Mouse (Mus musculus): ENCODE measurements around the gene Lin28b.

Gene Lin28b

GRCm38 (mm10) chr10:45485761-45486602 lies at the start of gene Lin28b:
Gene Lin28b, minus strand, starts transcription at chr10:45486395.
- no peak for DNase-seq (ENCODE audit: low read depth, low spot score)

DNA sequence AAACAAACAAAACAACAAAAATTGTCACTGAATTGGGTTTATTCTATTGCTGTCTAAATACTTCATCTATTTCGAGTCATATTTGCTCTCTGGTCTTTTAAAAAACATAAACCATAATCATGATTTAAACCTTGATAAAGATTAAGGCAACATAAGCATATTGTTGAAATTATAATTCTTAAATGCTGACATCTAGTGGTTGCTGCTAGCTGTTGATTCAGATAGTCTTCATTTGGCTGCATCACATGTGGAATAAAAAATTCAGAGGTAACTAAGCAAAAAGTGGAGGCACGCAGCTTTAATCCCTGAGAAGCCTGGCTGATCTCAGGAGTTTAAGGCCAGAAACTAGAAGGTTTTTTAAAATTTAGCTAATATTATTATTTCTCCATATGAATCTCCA lies 25.6 kb upstream of the Lin28b start:
- DNase-seq (ENCODE audit: low read depth, low spot score): no peak

DNA sequence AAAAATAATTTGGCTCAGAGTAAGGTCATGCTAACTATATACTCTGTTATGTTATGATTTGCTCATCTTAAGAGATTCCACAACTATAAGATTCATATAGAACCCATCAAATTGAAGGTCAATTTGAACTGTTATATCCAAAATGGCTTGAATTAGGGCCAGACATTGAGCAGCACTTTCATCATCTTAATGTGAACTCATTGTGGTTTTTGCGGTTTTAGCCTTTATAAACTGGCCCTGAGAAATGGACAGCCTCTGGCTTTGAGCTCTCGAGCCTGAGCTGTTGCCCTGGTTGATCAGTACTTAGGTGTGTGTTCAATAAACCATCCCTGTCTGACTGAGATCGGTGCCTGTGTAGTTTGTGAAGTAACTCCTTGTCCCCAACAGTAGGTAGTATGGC lies 24.5 kb upstream of the Lin28b start:
- DNase-seq (ENCODE audit: low read depth, low spot score): no peak

GRCm38 (mm10) chr10:45500259-45500658 lies 14.1 kb upstream of the Lin28b start:
- DNase-seq (ENCODE audit: low read depth, low spot score): no peak

DNA sequence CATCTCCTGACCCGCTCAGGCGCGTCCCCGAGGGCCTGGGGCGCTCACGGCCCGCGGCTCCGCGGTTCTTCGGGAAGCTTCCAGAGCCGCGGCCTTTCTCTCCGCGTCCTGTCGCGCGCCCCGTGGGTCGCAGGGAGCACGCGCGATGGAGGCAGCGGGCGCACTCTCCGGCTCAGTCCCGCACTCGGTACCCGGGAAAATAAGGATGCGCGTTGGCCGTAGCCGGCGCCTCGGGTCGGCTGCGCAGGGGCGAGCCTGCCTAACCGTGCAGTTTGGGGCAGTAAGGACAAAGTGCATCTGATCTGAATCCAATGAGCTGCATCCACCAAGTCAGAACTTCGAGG lies 380 bp upstream of the Lin28b start:
- no peak for DNase-seq (ENCODE audit: low read depth, low spot score)

DNA sequence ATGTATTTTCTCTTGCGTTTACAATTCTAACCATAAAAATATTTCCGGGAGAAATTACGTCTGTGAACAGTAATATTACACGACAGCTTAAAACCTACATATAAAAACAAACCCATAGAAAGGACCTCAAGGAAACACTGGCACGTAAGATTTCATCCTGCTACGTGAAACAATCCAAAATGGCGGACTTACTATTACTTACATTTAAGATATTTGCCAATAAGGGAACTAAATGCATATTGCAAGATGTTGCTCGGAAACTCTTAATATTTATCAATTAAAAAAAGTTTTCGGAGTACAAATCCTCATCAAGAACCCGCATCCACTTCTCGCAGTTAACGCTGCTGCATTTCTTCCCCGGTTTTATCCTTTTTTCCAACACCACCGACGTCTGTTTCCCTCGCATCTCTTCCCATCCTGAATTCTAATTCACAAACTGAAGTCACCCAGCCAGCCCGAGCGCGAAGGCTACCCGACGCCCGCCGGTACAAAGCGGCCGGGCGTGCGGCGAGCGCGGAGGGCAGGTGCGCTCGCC lies 902 bp downstream of the Lin28b start:
- no peak for DNase-seq (ENCODE audit: low read depth, low spot score)

DNA sequence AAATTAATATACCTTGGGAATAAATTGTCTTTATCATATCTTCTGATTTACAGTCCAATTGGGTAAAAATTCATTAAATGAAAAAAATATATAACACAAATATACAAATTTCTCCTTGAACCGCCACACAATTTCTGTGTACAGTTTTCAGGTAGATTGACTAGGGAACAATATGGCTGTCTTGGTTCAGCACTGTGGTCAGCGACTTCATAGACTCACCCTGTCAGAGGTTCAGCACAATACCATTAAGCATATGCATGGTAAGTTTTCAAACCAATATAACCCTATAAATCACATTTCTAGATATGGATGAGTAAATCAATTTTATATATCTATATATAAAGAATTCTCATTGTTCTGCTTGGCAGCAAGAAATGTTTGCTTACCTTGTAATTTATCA lies 3.0 kb downstream of the Lin28b start:
- no peak for DNase-seq (ENCODE audit: low read depth, low spot score)

- DNase-seq (ENCODE audit: low read depth, low spot score): no peak
Observed at GRCm38 (mm10) chr10:45473663-45474333, 12.4 kb downstream of the Lin28b start.

DNA sequence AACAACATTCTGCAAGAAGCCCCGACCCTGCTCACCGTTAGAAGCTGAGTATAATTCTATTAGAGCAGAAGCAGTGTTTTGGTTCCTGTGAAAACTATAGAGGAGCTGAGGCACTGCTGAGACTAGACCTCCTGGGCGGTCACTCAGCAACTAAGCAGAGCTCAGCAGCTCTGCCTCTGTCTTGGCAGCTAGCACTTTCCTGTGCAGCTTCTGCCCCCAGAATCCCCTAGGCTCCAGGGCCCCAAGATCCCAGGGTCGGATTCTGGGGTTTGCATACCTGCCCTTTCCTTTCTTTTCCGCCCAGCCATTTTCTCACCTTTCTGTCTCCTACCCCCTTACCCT lies 13.1 kb downstream of the Lin28b start:
- no peak for DNase-seq (ENCODE audit: low read depth, low spot score)

- DNase-seq (ENCODE audit: low read depth, low spot score): no peak
Observed at GRCm38 (mm10) chr10:45472431-45473142, 13.6 kb downstream of the Lin28b start.

GRCm38 (mm10) chr10:45471321-45471720 lies 14.9 kb downstream of the Lin28b start:
- no peak for DNase-seq (ENCODE audit: low read depth, low spot score)

GRCm38 (mm10) chr10:45470079-45470739 lies 16.0 kb downstream of the Lin28b start:
- no peak for DNase-seq (ENCODE audit: low read depth, low spot score)

GRCm38 (mm10) chr10:45469027-45469996 lies 16.9 kb downstream of the Lin28b start:
- DNase-seq (ENCODE audit: low read depth, low spot score): no peak

DNA sequence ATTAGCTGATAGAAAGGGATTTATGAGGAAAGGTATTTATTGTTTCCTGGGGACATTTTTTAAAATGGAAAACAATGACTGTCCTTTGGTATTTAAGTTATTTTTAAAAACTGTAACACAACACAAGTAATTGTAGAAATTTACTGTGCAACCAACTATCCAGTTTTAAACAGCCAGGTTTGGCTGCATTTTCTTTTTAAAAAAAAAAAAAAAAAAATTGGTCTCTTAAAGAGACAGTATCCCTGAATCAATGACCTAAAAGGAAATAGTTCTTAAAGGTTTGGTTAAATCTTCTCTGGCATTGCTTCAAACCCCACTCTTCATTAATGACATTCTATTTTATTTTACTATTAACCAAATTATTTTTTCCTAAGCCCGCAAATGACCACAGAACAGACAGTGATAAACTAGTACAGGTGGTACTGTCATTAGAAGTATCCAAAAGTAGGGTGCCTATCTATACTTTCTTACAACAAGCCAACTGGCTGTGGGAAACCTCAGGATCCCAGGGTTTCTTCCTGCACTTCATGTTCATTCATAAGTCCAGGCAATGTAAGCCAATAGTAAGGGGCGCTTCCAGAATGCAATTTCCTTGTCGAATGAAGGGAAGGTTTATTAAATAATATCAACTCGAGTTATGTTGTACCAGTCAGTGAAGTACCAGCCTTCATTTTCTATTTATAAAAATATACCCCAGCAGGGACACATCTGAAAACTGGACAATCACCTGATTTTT lies 17.8 kb downstream of the Lin28b start:
- DNase-seq (ENCODE audit: low read depth, low spot score): no peak

- no peak for DNase-seq (ENCODE audit: low read depth, low spot score)
Observed at GRCm38 (mm10) chr10:45458637-45459036, 27.6 kb downstream of the Lin28b start.

GRCm38 (mm10) chr10:45458074-45458473 lies 28.1 kb downstream of the Lin28b start:
- DNase-seq (ENCODE audit: low read depth, low spot score): no peak

- no peak for DNase-seq (ENCODE audit: low read depth, low spot score)
Observed at GRCm38 (mm10) chr10:45446625-45447024, 39.6 kb downstream of the Lin28b start.

GRCm38 (mm10) chr10:45446215-45446614 lies 40.0 kb downstream of the Lin28b start:
- DNase-seq (ENCODE audit: low read depth, low spot score): no peak

DNA sequence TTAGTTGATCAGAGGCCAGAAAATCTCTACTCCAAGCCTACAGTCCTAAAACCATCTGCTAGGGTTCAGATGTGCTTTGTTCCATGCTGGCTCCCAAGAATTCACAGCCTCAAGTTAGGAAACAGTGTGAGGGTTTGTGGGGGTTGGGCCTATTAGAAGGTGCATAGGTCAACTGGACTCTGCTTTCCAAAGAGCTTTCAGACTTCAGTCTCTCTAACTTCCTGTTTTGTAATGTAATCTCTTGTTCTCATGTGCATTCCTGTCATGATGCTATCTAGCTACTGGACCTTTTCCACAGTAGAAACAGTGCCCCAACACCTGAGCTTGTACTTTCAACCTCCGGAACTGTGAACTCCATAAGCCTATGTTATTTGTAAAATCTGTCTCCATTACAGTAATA lies 63.8 kb downstream of the Lin28b start:
- DNase-seq (ENCODE audit: low read depth, low spot score): no peak

- no peak for DNase-seq (ENCODE audit: low read depth, low spot score)
Observed at GRCm38 (mm10) chr10:45412144-45412543, 74.1 kb downstream of the Lin28b start.
